Mouse (Mus musculus): ENCODE measurements around the gene Gjb6. TPM values are rescaled to one million over a fixed set of nuclear protein-coding genes. Genes with fewer than 3 reads are reported as not detected.

Gene Gjb6
- polyA plus RNA-seq, 1 experiment from 2014 or later: 14.4 TPM

- Histone ChIP-seq H3K27ac (ENCODE audit: low read depth, low read length) (no peak within 1 kb of the TSS), H3K27me3 (replicated peaks; ENCODE audit: control insufficient read depth, insufficient read depth, low read length) (no peaks in the 10 kb centered on the region), H3K4me3 (ENCODE audit: low read depth, low read length) (no peak within 1 kb of the TSS), H3K9ac (ENCODE audit: low read length) (peak within 1 kb of the TSS; percentile 10; the same call in 1 of the 2 replicates), H3K36me3 (ENCODE audit: control insufficient read depth, insufficient read depth, low read length) (no peaks in the 10 kb centered on the region), H3K4me1 (ENCODE audit: control insufficient read depth, insufficient read depth, low read length) (peaks cover 8% of the 10 kb centered on the region), H3K4me2 (ENCODE audit: low read length) (peak within 1 kb of the TSS; percentile 41), H3K9me3 (replicated peaks; ENCODE audit: control insufficient read depth, low read length) (no peaks in the 10 kb centered on the region)
- peak; percentile 83 for ATAC-seq
- 3% methylated on average over 13 of the region's 13 CpGs for WGBS
- peak; percentile 56 for DNase-seq (ENCODE audit: low spot score)
Measured at GRCm38 (mm10) chr14:57115823-57116544, 17.4 kb downstream of the Gjb6 start, which contains the start of gene Gm4491. Gene Gm4491 (minus strand): TSS chr14:57115883.

- no peak overlapping the region for H3K27ac ChIP-seq (ENCODE audit: low read depth, low read length)
- H3K4me1 ChIP-seq (ENCODE audit: control insufficient read depth, insufficient read depth, low read length): peaks cover 4% of the 10 kb centered on the region; the same call in 1 of the 2 replicates
- 12% methylated on average over 4 of the region's 4 CpGs for WGBS
- ATAC-seq: no peak
- peak; percentile 80 for DNase-seq (ENCODE audit: low spot score)
- peaks cover 29% of the 10 kb centered on the region for H3K27me3 ChIP-seq (replicated peaks; ENCODE audit: control insufficient read depth, insufficient read depth, low read length)
- H3K4me3 ChIP-seq (ENCODE audit: low read depth, low read length): no peak overlapping the region
- no peaks in the 10 kb centered on the region for H3K36me3 ChIP-seq (ENCODE audit: control insufficient read depth, insufficient read depth, low read length)
- no peak overlapping the region for H3K4me2 ChIP-seq (ENCODE audit: low read length)
- no peak overlapping the region for H3K9ac ChIP-seq (ENCODE audit: low read length)
- no peaks in the 10 kb centered on the region for H3K9me3 ChIP-seq (replicated peaks; ENCODE audit: control insufficient read depth, low read length)
Measured at GRCm38 (mm10) chr14:57109194-57109593, 24.2 kb downstream of the Gjb6 start.

- 73% methylated on average over 5 of the region's 5 CpGs for WGBS
Measured at GRCm38 (mm10) chr14:57107916-57108315, 25.5 kb downstream of the Gjb6 start.

GRCm38 (mm10) chr14:57107091-57107490, 26.3 kb downstream of the Gjb6 start:
- DNase-seq (ENCODE audit: low spot score) (no peak), ATAC-seq (no peak)
- Histone ChIP-seq H3K4me3 (ENCODE audit: low read depth, low read length) (no peak overlapping the region), H3K36me3 (ENCODE audit: control insufficient read depth, insufficient read depth, low read length) (no peaks in the 10 kb centered on the region), H3K27ac (ENCODE audit: low read depth, low read length) (no peak overlapping the region), H3K9ac (ENCODE audit: low read length) (no peak overlapping the region), H3K9me3 (replicated peaks; ENCODE audit: control insufficient read depth, low read length) (no peaks in the 10 kb centered on the region), H3K27me3 (replicated peaks; ENCODE audit: control insufficient read depth, insufficient read depth, low read length) (peaks cover 46% of the 10 kb centered on the region), H3K4me2 (ENCODE audit: low read length) (no peak overlapping the region), H3K4me1 (ENCODE audit: control insufficient read depth, insufficient read depth, low read length) (peaks cover 8% of the 10 kb centered on the region; the same call in 1 of the 2 replicates)
- WGBS: 83% methylated on average over 8 of the region's 8 CpGs

More at GRCm38 (mm10) chr14:57107916-57108315, 25.5 kb downstream of the Gjb6 start:
- ATAC-seq (no peak), DNase-seq (ENCODE audit: low spot score) (no peak)
- H3K36me3 ChIP-seq (ENCODE audit: control insufficient read depth, insufficient read depth, low read length): no peaks in the 10 kb centered on the region
- H3K9ac ChIP-seq (ENCODE audit: low read length): no peak overlapping the region
- no peaks in the 10 kb centered on the region for H3K9me3 ChIP-seq (replicated peaks; ENCODE audit: control insufficient read depth, low read length)
- peaks cover 8% of the 10 kb centered on the region; the same call in 1 of the 2 replicates for H3K4me1 ChIP-seq (ENCODE audit: control insufficient read depth, insufficient read depth, low read length)
- no peak overlapping the region for H3K27ac ChIP-seq (ENCODE audit: low read depth, low read length)
- no peak overlapping the region for H3K4me3 ChIP-seq (ENCODE audit: low read depth, low read length)
- H3K27me3 ChIP-seq (replicated peaks; ENCODE audit: control insufficient read depth, insufficient read depth, low read length): peaks cover 42% of the 10 kb centered on the region
- H3K4me2 ChIP-seq (ENCODE audit: low read length): no peak overlapping the region

DNA sequence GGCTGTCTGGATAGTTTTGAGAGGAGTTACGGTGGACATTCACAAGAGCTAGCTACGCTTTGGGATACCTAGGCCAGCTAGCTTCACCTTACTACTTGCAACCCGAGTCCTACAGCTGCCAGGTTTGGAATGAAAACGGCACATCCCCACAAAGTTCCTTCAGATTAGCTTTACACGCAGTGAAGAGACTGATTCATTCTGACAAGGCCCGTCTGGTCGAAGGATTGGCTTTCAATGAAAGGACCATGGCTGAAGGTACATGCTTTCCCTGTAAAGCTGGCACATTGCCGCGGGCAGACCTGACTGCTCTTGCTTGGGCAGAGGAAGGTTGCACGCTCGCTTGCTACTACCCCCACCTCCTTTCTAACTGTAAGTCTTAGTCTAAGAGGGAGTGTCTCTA, 27.7 kb downstream of the Gjb6 start:
- Histone ChIP-seq H3K36me3 (ENCODE audit: control insufficient read depth, insufficient read depth, low read length) (no peaks in the 10 kb centered on the region), H3K27ac (ENCODE audit: low read depth, low read length) (no peak overlapping the region), H3K27me3 (replicated peaks; ENCODE audit: control insufficient read depth, insufficient read depth, low read length) (peaks cover 49% of the 10 kb centered on the region), H3K4me1 (ENCODE audit: control insufficient read depth, insufficient read depth, low read length) (peaks cover 8% of the 10 kb centered on the region; the same call in 1 of the 2 replicates), H3K9ac (ENCODE audit: low read length) (no peak overlapping the region), H3K9me3 (replicated peaks; ENCODE audit: control insufficient read depth, low read length) (no peaks in the 10 kb centered on the region), H3K4me3 (ENCODE audit: low read depth, low read length) (no peak overlapping the region), H3K4me2 (ENCODE audit: low read length) (no peak overlapping the region)
- DNase-seq (ENCODE audit: low spot score) (no peak), ATAC-seq (no peak)
- WGBS: 39% methylated on average over 11 of the region's 11 CpGs

DNA sequence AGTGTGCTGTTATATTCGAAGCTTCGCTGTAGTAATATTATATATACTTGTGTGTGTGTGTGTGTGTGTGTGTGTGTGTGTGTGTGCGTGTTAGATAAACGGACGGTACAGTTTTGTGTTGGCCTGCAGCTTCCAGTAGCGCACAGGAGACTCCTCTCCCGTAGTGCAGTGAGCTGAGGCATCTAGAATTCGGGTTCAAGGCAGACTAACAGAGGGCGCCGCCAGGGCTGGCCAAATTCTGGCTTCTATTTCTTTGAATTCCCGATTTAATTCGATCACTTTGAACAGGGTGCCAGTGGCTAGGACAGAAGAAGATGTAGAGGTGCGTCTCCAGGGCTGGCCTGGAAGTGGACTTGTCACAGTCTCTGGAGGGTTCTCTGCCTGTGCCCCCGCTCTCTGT, 28.3 kb downstream of the Gjb6 start:
- WGBS: 8% methylated on average over 14 of the region's 14 CpGs
- DNase-seq (ENCODE audit: low spot score) (no peak), ATAC-seq (no peak)
- Histone ChIP-seq H3K27ac (ENCODE audit: low read depth, low read length) (no peak overlapping the region), H3K9ac (ENCODE audit: low read length) (no peak overlapping the region), H3K4me3 (ENCODE audit: low read depth, low read length) (peak overlapping the region; percentile 52; the same call in 1 of the 2 replicates), H3K27me3 (replicated peaks; ENCODE audit: control insufficient read depth, insufficient read depth, low read length) (peaks cover 49% of the 10 kb centered on the region), H3K4me2 (ENCODE audit: low read length) (peak overlapping the region; percentile 99), H3K4me1 (ENCODE audit: control insufficient read depth, insufficient read depth, low read length) (peaks cover 8% of the 10 kb centered on the region; the same call in 1 of the 2 replicates), H3K9me3 (replicated peaks; ENCODE audit: control insufficient read depth, low read length) (no peaks in the 10 kb centered on the region), H3K36me3 (ENCODE audit: control insufficient read depth, insufficient read depth, low read length) (no peaks in the 10 kb centered on the region)

GRCm38 (mm10) chr14:57104106-57105023, 29.0 kb downstream of the Gjb6 start, which contains the start of gene Gjb2:
Gene Gjb2 (minus strand): TSS chr14:57104702.
- peak within 1 kb of the TSS; percentile 58 for H3K9ac ChIP-seq (ENCODE audit: low read length)
- no peaks in the 10 kb centered on the region for H3K36me3 ChIP-seq (ENCODE audit: control insufficient read depth, insufficient read depth, low read length)
- H3K4me1 ChIP-seq (ENCODE audit: control insufficient read depth, insufficient read depth, low read length): peaks cover 8% of the 10 kb centered on the region; the same call in 1 of the 2 replicates
- peaks cover 49% of the 10 kb centered on the region for H3K27me3 ChIP-seq (replicated peaks; ENCODE audit: control insufficient read depth, insufficient read depth, low read length)
- no peak within 1 kb of the TSS for H3K27ac ChIP-seq (ENCODE audit: low read depth, low read length)
- under 1% methylated on average over 97 of the region's 101 CpGs for WGBS
- ATAC-seq (peak; percentile 73; the same call in 1 of the 2 replicates), DNase-seq (ENCODE audit: low spot score) (peak; percentile 39)
- peak within 1 kb of the TSS; percentile 52 for H3K4me3 ChIP-seq (ENCODE audit: low read depth, low read length)
- H3K4me2 ChIP-seq (ENCODE audit: low read length): peak within 1 kb of the TSS; percentile 99
- H3K9me3 ChIP-seq (replicated peaks; ENCODE audit: control insufficient read depth, low read length): no peaks in the 10 kb centered on the region

DNA sequence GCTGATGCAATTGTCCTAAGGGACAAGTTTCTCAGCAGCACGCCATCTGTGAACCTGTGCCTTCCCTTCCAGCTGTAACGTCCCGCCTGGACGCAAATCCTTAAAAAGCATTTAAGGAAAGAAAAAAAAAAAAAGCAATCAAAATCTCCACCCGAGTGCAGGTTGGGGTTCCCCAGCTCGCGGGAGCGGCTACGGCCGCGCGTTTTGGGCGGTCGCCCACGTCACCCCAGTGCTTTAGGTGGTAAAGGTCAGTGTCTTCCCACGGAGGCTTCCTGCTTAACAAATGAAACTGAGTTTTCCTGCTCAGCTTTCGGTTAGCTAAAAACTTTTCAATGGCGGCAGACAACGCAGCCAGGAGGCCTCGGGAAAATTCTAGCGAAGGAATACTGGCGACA, 29.7 kb downstream of the Gjb6 start:
- peak overlapping the region; percentile 52 for H3K4me3 ChIP-seq (ENCODE audit: low read depth, low read length)
- peaks cover 49% of the 10 kb centered on the region for H3K27me3 ChIP-seq (replicated peaks; ENCODE audit: control insufficient read depth, insufficient read depth, low read length)
- WGBS: 2% methylated on average over 22 of the region's 22 CpGs
- no peak for ATAC-seq
- peak overlapping the region; percentile 99 for H3K4me2 ChIP-seq (ENCODE audit: low read length)
- peak; percentile 22 for DNase-seq (ENCODE audit: low spot score)
- no peak overlapping the region for H3K27ac ChIP-seq (ENCODE audit: low read depth, low read length)
- no peaks in the 10 kb centered on the region for H3K9me3 ChIP-seq (replicated peaks; ENCODE audit: control insufficient read depth, low read length)
- H3K36me3 ChIP-seq (ENCODE audit: control insufficient read depth, insufficient read depth, low read length): no peaks in the 10 kb centered on the region
- peak overlapping the region; percentile 58 for H3K9ac ChIP-seq (ENCODE audit: low read length)
- peaks cover 8% of the 10 kb centered on the region; the same call in 1 of the 2 replicates for H3K4me1 ChIP-seq (ENCODE audit: control insufficient read depth, insufficient read depth, low read length)

Measured in forebrain, embryonic 14.5 days (tissue).